ENCODE assay signal across 15 mouse cellular contexts in genomic region chr5:126257860-126258259, GRCm38 (mm10).
"Had no signal": no experiment of that assay in that cellular context is flagged by ENCODE, and none has a peak within 500 bp of the region (broad histone marks: within the 10 kb centered on the region; RNA-seq: fewer than 3 reads in every experiment).

No protein-coding gene starts in this region.

- H3K27ac ChIP-seq: limb, embryonic 12.5 days; liver, embryonic 13.5 days; lung, embryonic 15.5 days; midbrain, embryonic 12.5 days; neural tube, embryonic 12.5 days had no signal

- H3K4me2 ChIP-seq: limb, embryonic 12.5 days; liver, embryonic 13.5 days; lung, embryonic 15.5 days; midbrain, embryonic 12.5 days; neural tube, embryonic 12.5 days had no signal

- DNase-seq: kidney, adult 8-10 months; kidney, postnatal 4 days; liver; liver, embryonic 13.5 days; liver, postnatal 0 days; lung, postnatal 14 days; right cerebral cortex, postnatal 4 days; spleen, adult 18-20 months; thymus, adult 18-20 months; thymus, postnatal 14 days had no signal

- H3K4me3 ChIP-seq: limb, embryonic 12.5 days; liver, embryonic 13.5 days; lung, embryonic 15.5 days; midbrain, embryonic 12.5 days; myocyte; neural tube, embryonic 12.5 days had no signal

- H3K4me1 ChIP-seq: limb, embryonic 12.5 days; liver, embryonic 13.5 days; lung, embryonic 15.5 days; neural tube, embryonic 12.5 days had no signal

- H3K9me3 ChIP-seq: neural tube, embryonic 12.5 days had no signal

- H3K36me3 ChIP-seq: limb, embryonic 12.5 days; liver, embryonic 13.5 days; lung, embryonic 15.5 days; midbrain, embryonic 12.5 days; neural tube, embryonic 12.5 days had no signal

- H3K9ac ChIP-seq: limb, embryonic 12.5 days; liver, embryonic 13.5 days; liver, postnatal 0 days; lung, embryonic 15.5 days; midbrain, embryonic 12.5 days; neural tube, embryonic 12.5 days had no signal

- H3K27me3 ChIP-seq: limb, embryonic 12.5 days; liver, embryonic 13.5 days; lung, embryonic 15.5 days; midbrain, embryonic 12.5 days; neural tube, embryonic 12.5 days had no signal

- ATAC-seq: liver, postnatal 0 days had no signal
